8 mouse cellular contexts compared by ENCODE assay signal in the genomic region with DNA sequence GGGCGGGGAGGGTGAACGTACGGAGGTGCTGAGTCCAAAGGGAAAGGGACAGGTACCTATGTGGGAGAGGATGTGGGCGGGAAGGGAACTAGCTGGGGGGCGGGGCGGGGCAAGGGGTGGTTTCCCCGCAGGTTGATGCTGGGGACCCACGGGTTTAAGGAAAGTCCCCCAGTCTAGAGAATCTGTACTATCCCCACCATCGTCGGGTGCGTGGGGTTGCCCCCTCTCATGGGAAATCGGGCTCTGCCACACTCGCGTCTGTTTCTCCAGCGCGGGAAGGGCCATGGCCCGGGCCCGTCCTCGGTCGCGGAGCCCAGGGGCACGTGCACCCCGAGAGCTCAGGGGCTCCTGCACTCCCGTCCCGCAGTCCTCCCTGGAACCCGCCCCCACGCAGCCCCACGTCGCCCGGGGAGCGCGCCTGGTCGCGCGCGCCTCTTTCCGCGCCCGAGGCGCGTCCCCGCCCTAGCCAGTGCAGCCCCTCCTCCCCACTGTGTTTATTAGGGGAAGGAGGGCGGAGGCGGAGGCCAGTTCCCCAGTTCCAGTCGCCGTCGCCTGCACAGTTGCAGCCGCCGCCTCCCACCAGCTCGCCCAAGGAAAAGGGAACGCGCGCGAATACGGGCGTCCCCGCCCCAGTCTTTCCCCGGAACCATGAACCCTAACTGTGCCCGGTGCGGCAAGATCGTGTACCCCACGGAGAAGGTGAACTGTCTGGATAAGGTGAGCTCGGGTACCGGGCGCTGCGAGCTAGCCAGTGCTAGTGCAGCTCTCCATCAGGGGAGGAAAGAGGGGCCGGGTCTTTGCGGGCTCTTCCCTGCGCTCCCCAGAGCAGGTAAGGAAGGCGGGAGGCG. TPM values are rescaled to one million over a fixed set of nuclear protein-coding genes. Genes with fewer than 3 reads are reported as not detected.
DNase-seq lines count a peak whose midpoint lies in the region; ATAC-seq and TF ChIP-seq lines count a peak whose summit lies in the region.

No protein-coding gene starts in this region.

- peak overlapping the region; percentile 99 for H3K27ac ChIP-seq in cortical plate, adult 2 months (ENCODE audit: insufficient read depth, low read length)

- DNase-seq in ZHBTc4 (ENCODE audit: low read depth, low spot score): peak; percentile 90
- peak; percentile 83 for DNase-seq in gastrocnemius, postnatal 10 days
- DNase-seq in induced T-regulatory cell, adult 2 months (ENCODE audit: low read depth): peak; percentile 93
- DNase-seq in left cerebral cortex, adult 8-10 months (ENCODE audit: low spot score in 2 of 2): peak; percentile 75 to 82
- DNase-seq in right cerebral cortex, adult 2 months (ENCODE audit: low spot score in 2 of 2): peak; percentile 84 to 85
- DNase-seq in urinary bladder, adult 2 months (ENCODE audit: low spot score): peak; percentile 88

- ATAC-seq in megakaryocyte, adult 5-6 weeks (ENCODE audit: poor library complexity, severe bottlenecking): peak; percentile 83

- TF ChIP-seq CTCF in cortical plate, adult 2 months (IDR thresholded peaks at IDR 0.05; ENCODE audit: extremely low read depth, insufficient read depth, low read length): no peak

- peak overlapping the region; percentile 99 for H3K4me3 ChIP-seq in cortical plate, adult 2 months (ENCODE audit: insufficient read depth, low read length)

- TF ChIP-seq POLR2A in cortical plate, adult 2 months (IDR thresholded peaks at IDR 0.05; ENCODE audit: extremely low read depth, insufficient read depth, low read length): peak; percentile 84

- peaks cover 6% of the 10 kb centered on the region; the same call in 1 of the 2 replicates for H3K4me1 ChIP-seq in cortical plate, adult 2 months (ENCODE audit: control insufficient read depth, insufficient read depth, low read length)

RNA-seq across cellular contexts. Expression of gene Lasp1, which starts 0.6 kb away (rescaled TPM):
- 130 and 132 TPM in 2 replicates for polyA plus RNA-seq in cortical plate, adult 2 months (2012; rRNA removed)
- 10 to 100 TPM; 46.3 to 68.4 TPM for total RNA-seq in gastrocnemius, postnatal 10 days (2021)
- 100 to 1,000 TPM; 138 to 169 (median 155) TPM for total RNA-seq in left cerebral cortex, adult 8-10 months (2022)
- total RNA-seq in megakaryocyte, adult 5-6 weeks (2015): 121 and 128 TPM in 2 replicates
- 315 and 351 TPM in 2 replicates for total RNA-seq in megakaryocyte, adult 5-6 weeks (2017)
- polyA plus RNA-seq in urinary bladder, adult 2 months (2012; rRNA removed): 101 and 108 TPM in 2 replicates

RNA-seq across cellular contexts. Expression of gene Rpl23, which starts 17.1 kb away (rescaled TPM):
- polyA plus RNA-seq in cortical plate, adult 2 months (2012; rRNA removed): 287 and 301 TPM in 2 replicates
- 100 to 1,000 TPM; 793 to 832 TPM for total RNA-seq in gastrocnemius, postnatal 10 days (2021)
- total RNA-seq in left cerebral cortex, adult 8-10 months (2022): 100 to 1,000 TPM; 331 to 461 (median 392) TPM
- 1,123 and 1,179 TPM in 2 replicates for total RNA-seq in megakaryocyte, adult 5-6 weeks (2015)
- total RNA-seq in megakaryocyte, adult 5-6 weeks (2017): 895 and 904 TPM in 2 replicates
- 911 and 1,027 TPM in 2 replicates for polyA plus RNA-seq in urinary bladder, adult 2 months (2012; rRNA removed)

RNA-seq across cellular contexts. Expression of gene 1700001P01Rik, which starts 23.7 kb away (rescaled TPM):
- polyA plus RNA-seq in cortical plate, adult 2 months (2012; rRNA removed): 0.76 and 1.6 TPM in 2 replicates
- not detected for total RNA-seq in gastrocnemius, postnatal 10 days (2021)
- total RNA-seq in left cerebral cortex, adult 8-10 months (2022): 1 to 10 TPM in 1 of 4 experiments, under 1 TPM in 2, not detected in 1; 0.65 to 1.2 (median 0.84) TPM
- not detected in 2 replicates for total RNA-seq in megakaryocyte, adult 5-6 weeks (2015)
- total RNA-seq in megakaryocyte, adult 5-6 weeks (2017): not detected in 2 replicates
- 0.13 and 0.41 TPM in 2 replicates for polyA plus RNA-seq in urinary bladder, adult 2 months (2012; rRNA removed)

RNA-seq across cellular contexts. Expression of gene Cwc25, which starts 33.0 kb away (rescaled TPM):
- 16.4 TPM in 2 replicates for polyA plus RNA-seq in cortical plate, adult 2 months (2012; rRNA removed)
- 1 to 10 TPM; 8.4 to 9.7 TPM for total RNA-seq in gastrocnemius, postnatal 10 days (2021)
- 10 to 100 TPM; 17.0 to 20.6 (median 19.1) TPM for total RNA-seq in left cerebral cortex, adult 8-10 months (2022)
- total RNA-seq in megakaryocyte, adult 5-6 weeks (2015): 11.1 and 11.8 TPM in 2 replicates
- 21.0 and 22.4 TPM in 2 replicates for total RNA-seq in megakaryocyte, adult 5-6 weeks (2017)
- 15.3 and 16.6 TPM in 2 replicates for polyA plus RNA-seq in urinary bladder, adult 2 months (2012; rRNA removed)

RNA-seq across cellular contexts. Expression of gene B230217C12Rik, which starts 41.2 kb away (rescaled TPM):
- 122 and 130 TPM in 2 replicates for polyA plus RNA-seq in cortical plate, adult 2 months (2012; rRNA removed)
- total RNA-seq in gastrocnemius, postnatal 10 days (2021): 1 to 10 TPM in 1 of 2 experiments, under 1 TPM in 1; 0.95 to 1.1 TPM
- total RNA-seq in left cerebral cortex, adult 8-10 months (2022): 10 to 100 TPM; 73.0 to 83.2 (median 79.8) TPM
- 2.3 and 2.5 TPM in 2 replicates for total RNA-seq in megakaryocyte, adult 5-6 weeks (2015)
- total RNA-seq in megakaryocyte, adult 5-6 weeks (2017): 0.33 and 0.45 TPM in 2 replicates
- 3.8 and 5.6 TPM in 2 replicates for polyA plus RNA-seq in urinary bladder, adult 2 months (2012; rRNA removed)

Comparison
In these comparisons a context has a peak if more than half of its experiments do, and no peak if none do; other contexts are left out.
1. Peak in every context shown above with its lines: DNase-seq, ATAC-seq, H3K4me3 ChIP-seq and H3K27ac ChIP-seq.